Mouse (Mus musculus): ENCODE measurements around the gene Pramel4. TPM values are rescaled to one million over a fixed set of nuclear protein-coding genes. Genes with fewer than 3 reads are reported as not detected.
"Not testable (repeated sequence)": the region's sequence is repeated elsewhere in the genome, so short reads cannot be mapped to it uniquely, and the experiment has no call there.

Pramel4 gene
- polyA plus RNA-seq (2016; fragmentation: Nextera tagmentation; extraction: Ambion mirVana) = not detected in 2 replicates

DNA sequence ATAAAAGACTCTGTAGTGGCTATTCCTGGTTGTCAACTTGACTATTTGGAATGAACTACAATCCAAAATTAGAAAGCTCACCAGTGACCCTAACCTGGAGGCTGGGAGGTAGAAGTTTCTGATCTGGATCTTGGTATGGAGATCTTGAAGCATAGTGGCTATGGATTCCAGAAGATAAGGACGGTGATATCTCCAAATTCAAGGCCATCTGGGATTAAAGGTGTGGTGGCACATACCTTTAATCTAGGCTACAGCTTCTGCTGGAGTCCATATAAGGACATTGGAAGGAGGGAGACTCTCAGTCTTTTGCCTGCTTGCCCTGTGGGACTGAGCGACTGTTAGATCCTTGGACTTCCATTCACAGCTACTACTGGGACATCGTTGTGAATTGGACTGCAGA is at the start of gene Pramel4:
TSS of gene Pramel4 (plus strand) at position 301 of the 400 bp plus-strand sequence.
- H3K4me2 ChIP-seq (replicated peaks); ATAC-seq (ENCODE audit: low FRiP score, low read depth): not testable (repeated sequence)

DNA sequence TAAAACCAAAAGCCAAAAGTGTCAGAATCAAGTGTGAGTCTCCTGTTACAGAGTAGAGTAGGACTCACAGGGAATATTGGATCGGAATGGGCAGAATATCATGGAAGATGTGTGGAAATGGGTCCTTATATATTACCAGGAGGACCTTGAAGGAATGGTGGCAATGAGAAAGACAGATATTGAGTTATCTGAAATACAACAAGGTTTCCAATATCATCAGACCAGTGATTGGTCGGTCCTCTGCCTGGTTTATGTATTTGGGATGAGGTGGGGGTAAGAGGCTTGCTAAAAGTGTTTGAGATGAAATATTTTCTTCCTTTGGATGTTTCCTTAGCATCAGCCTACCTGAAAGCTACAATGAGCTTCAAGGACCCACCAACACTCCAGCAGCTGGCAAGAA is 47.2 kb downstream of the Pramel4 start, which contains the start of gene Gm13102:
TSS of gene Gm13102 (plus strand) at position 301 of the 400 bp plus-strand sequence.
- ATAC-seq (ENCODE audit: low FRiP score, low read depth); H3K4me2 ChIP-seq (replicated peaks); H3K9ac ChIP-seq; H3K4me1 ChIP-seq; H3K27ac ChIP-seq; H3K9me3 ChIP-seq; H3K36me3 ChIP-seq; H3K4me3 ChIP-seq; H3K27me3 ChIP-seq (replicated peaks): not testable (repeated sequence)
- WGBS = 89% methylated on average over 1 of the region's 2 CpGs

More for the DNA sequence above, at the start of gene Pramel4:
- H3K36me3 ChIP-seq; H3K4me1 ChIP-seq; H3K9ac ChIP-seq; H3K9me3 ChIP-seq; H3K27ac ChIP-seq; H3K27me3 ChIP-seq (replicated peaks); H3K4me3 ChIP-seq: not testable (repeated sequence)
- 86% methylated on average over 3 of the region's 3 CpGs for WGBS

Other genes with a start within 250 kb of the Pramel4 start
- gene Gm13084, start 243.0 kb upstream of the Pramel4 start, polyA plus RNA-seq (2016; fragmentation: Nextera tagmentation; extraction: Ambion mirVana) = not detected in 2 replicates
- gene Gm13103, start 212.6 kb upstream of the Pramel4 start, polyA plus RNA-seq (2016; fragmentation: Nextera tagmentation; extraction: Ambion mirVana) = not detected in 2 replicates
- gene Pramef6, start 158.7 kb upstream of the Pramel4 start, polyA plus RNA-seq (2016; fragmentation: Nextera tagmentation; extraction: Ambion mirVana) = not detected in 2 replicates
- gene Pramef25, start 108.1 kb upstream of the Pramel4 start, polyA plus RNA-seq (2016; fragmentation: Nextera tagmentation; extraction: Ambion mirVana) = not detected in 2 replicates
- gene Gm13101, start 92.2 kb upstream of the Pramel4 start, polyA plus RNA-seq (2016; fragmentation: Nextera tagmentation; extraction: Ambion mirVana) = not detected in 2 replicates
- not detected in 2 replicates for gene Pramef17, start 64.8 kb upstream of the Pramel4 start, polyA plus RNA-seq (2016; fragmentation: Nextera tagmentation; extraction: Ambion mirVana)
- not detected in 2 replicates for gene Gm13102, start 47.3 kb downstream of the Pramel4 start, polyA plus RNA-seq (2016; fragmentation: Nextera tagmentation; extraction: Ambion mirVana)
- not detected in 2 replicates for gene Oog3, start 103.5 kb downstream of the Pramel4 start, polyA plus RNA-seq (2016; fragmentation: Nextera tagmentation; extraction: Ambion mirVana)
- gene Oog2, start 131.6 kb downstream of the Pramel4 start, polyA plus RNA-seq (2016; fragmentation: Nextera tagmentation; extraction: Ambion mirVana) = not detected in 2 replicates
- not detected in 2 replicates for gene C87977, start 154.2 kb downstream of the Pramel4 start, polyA plus RNA-seq (2016; fragmentation: Nextera tagmentation; extraction: Ambion mirVana)
- not detected in 2 replicates for gene Pramel5, start 221.4 kb downstream of the Pramel4 start, polyA plus RNA-seq (2016; fragmentation: Nextera tagmentation; extraction: Ambion mirVana)

Measured in neural tube, embryonic 12.5 days (tissue).